Mouse (Mus musculus) intestine, embryonic 15.5 days (tissue): ENCODE data around the gene Pycard. TPM values are rescaled to one million over a fixed set of nuclear protein-coding genes. Genes with fewer than 3 reads are reported as not detected.
"Not testable (repeated sequence)": the region's sequence is repeated elsewhere in the genome, so short reads cannot be mapped to it uniquely, and the experiment has no call there.

Experiments
- ATAC-seq: fragments of 200-750 bp; cut with Nextera tagmentation; 2 replicates; pipeline ENCODE4 v1.8.0; 2017; ENCODE audit warnings: moderate TSS enrichment, moderate library complexity
- H3K27ac ChIP-seq: fragments of 300-500 bp; sonication (generic); 2 replicates; pipeline ENCODE4 v1.5.1; 2015; ENCODE audit warnings: mild to moderate bottlenecking, inconsistent platforms
- H3K27me3 ChIP-seq: fragments of 300-500 bp; sonication (generic); replicated peaks from 2 replicates; pipeline ENCODE4 v1.6.1; 2015; ENCODE audit warnings: inconsistent platforms
- H3K36me3 ChIP-seq: fragments of 300-500 bp; sonication (generic); 2 replicates; pipeline ENCODE4 v1.6.1; 2015; ENCODE audit warnings: inconsistent platforms
- H3K4me1 ChIP-seq: fragments of 300-500 bp; sonication (generic); replicated peaks from 2 replicates; pipeline ENCODE4 v1.6.1; 2015; ENCODE audit warnings: inconsistent platforms
- H3K4me2 ChIP-seq: fragments of 300-500 bp; sonication (generic); replicated peaks from 2 replicates; pipeline ENCODE4 v1.6.1; 2015; ENCODE audit warnings: mild to moderate bottlenecking, inconsistent platforms
- H3K4me3 ChIP-seq: fragments of 300-500 bp; sonication (generic); replicated peaks from 2 replicates; pipeline ENCODE4 v1.5.1; 2015; ENCODE audit warnings: inconsistent platforms
- H3K9ac ChIP-seq: fragments of 300-500 bp; sonication (generic); 2 replicates; pipeline ENCODE4 v1.6.1; 2015; ENCODE audit warnings: inconsistent platforms
- H3K9me3 ChIP-seq: fragments of 300-500 bp; sonication (generic); 2 replicates; pipeline ENCODE4 v1.6.1; 2016; ENCODE audit warnings: inconsistent platforms
- WGBS: fragments of 180-500 bp; shearing (Covaris S2); methylation state at CpG from one replicate; pipeline ENCODE4 v1.1.7; 2015; 5-methylcytosine and 5-hydroxymethylcytosine counted together
- polyA plus RNA-seq: library from polyadenylated mRNA; unstranded; fragments of >200 nt; fragmentation: Nextera tagmentation; extraction: Ambion mirVana; gene quantifications from 2 replicates; pipeline ENCODE4 v1.2.1, GENCODE M21; 2015

Pycard gene
- polyA plus RNA-seq, 1 experiment from 2014 or later, result 418 TPM

- no peaks in the 10 kb centered on the region for H3K9me3 ChIP-seq
- no peaks in the 10 kb centered on the region for H3K36me3 ChIP-seq
- H3K27me3 ChIP-seq, result no peaks in the 10 kb centered on the region
- H3K9ac ChIP-seq, result no peak overlapping the region
- H3K4me3 ChIP-seq, result no peak overlapping the region
- H3K27ac ChIP-seq, result no peak overlapping the region
- ATAC-seq, result no peak
- WGBS, result 87% methylated on average over 3 of the region's 3 CpGs
- no peaks in the 10 kb centered on the region for H3K4me1 ChIP-seq
- H3K4me2 ChIP-seq, result no peak overlapping the region
Measured at GRCm38 (mm10) chr7:128018275-128018674, 24.6 kb upstream of the Pycard start.

GRCm38 (mm10) chr7:128016650-128017049, 23.0 kb upstream of the Pycard start:
- Histone ChIP-seq H3K36me3 (no peaks in the 10 kb centered on the region), H3K27ac (no peak overlapping the region), H3K4me2 (no peak overlapping the region), H3K9ac (no peak overlapping the region), H3K4me1 (no peaks in the 10 kb centered on the region), H3K4me3 (no peak overlapping the region), H3K9me3 (no peaks in the 10 kb centered on the region), H3K27me3 (no peaks in the 10 kb centered on the region)
- 73% methylated on average over 6 of the region's 6 CpGs for WGBS
- no peak for ATAC-seq

- not testable (repeated sequence) for H3K36me3 ChIP-seq, H3K27me3 ChIP-seq, H3K27ac ChIP-seq, H3K9me3 ChIP-seq, ATAC-seq, H3K4me2 ChIP-seq, H3K9ac ChIP-seq, H3K4me1 ChIP-seq, H3K4me3 ChIP-seq
- 58% methylated on average over 5 of the region's 5 CpGs for WGBS
Measured at GRCm38 (mm10) chr7:128016134-128016533, 22.5 kb upstream of the Pycard start.

GRCm38 (mm10) chr7:128013116-128013515, 19.4 kb upstream of the Pycard start:
- H3K4me3 ChIP-seq, result no peak overlapping the region

GRCm38 (mm10) chr7:128012136-128012780, 18.6 kb upstream of the Pycard start:
- no peak overlapping the region for H3K4me2 ChIP-seq
- no peak overlapping the region for H3K27ac ChIP-seq
- H3K9me3 ChIP-seq, result no peaks in the 10 kb centered on the region
- WGBS, result 71% methylated on average over 13 of the region's 13 CpGs
- no peak for ATAC-seq
- no peak overlapping the region for H3K9ac ChIP-seq
- 0 out of 2 replicates have a peak, but pooled peaks cover 2% of the 10 kb centered on the region for H3K4me1 ChIP-seq
- H3K36me3 ChIP-seq, result no peaks in the 10 kb centered on the region
- no peaks in the 10 kb centered on the region for H3K27me3 ChIP-seq
- H3K4me3 ChIP-seq, result no peak overlapping the region

More at GRCm38 (mm10) chr7:128013116-128013515, 19.4 kb upstream of the Pycard start:
- Histone ChIP-seq H3K27me3 (no peaks in the 10 kb centered on the region), H3K36me3 (no peaks in the 10 kb centered on the region), H3K27ac (no peak overlapping the region), H3K9ac (no peak overlapping the region), H3K4me2 (no peak overlapping the region), H3K4me1 (0 out of 2 replicates have a peak, but pooled peaks cover 2% of the 10 kb centered on the region), H3K9me3 (no peaks in the 10 kb centered on the region)
- no peak for ATAC-seq
- 90% methylated on average over 13 of the region's 13 CpGs for WGBS

- peak overlapping the region; percentile 27; the same call in 1 of the 2 replicates for H3K4me2 ChIP-seq
- H3K4me1 ChIP-seq, result peaks cover 10% of the 10 kb centered on the region
- no peaks in the 10 kb centered on the region for H3K9me3 ChIP-seq
- 51% methylated on average over 40 of the region's 40 CpGs for WGBS
- H3K36me3 ChIP-seq, result no peaks in the 10 kb centered on the region
- no peaks in the 10 kb centered on the region for H3K27me3 ChIP-seq
- H3K4me3 ChIP-seq, result no peak overlapping the region
- H3K9ac ChIP-seq, result no peak overlapping the region
- 0 out of 2 replicates have a peak, but pooled peaks have one; percentile 13 for ATAC-seq
- no peak overlapping the region for H3K27ac ChIP-seq
Measured at GRCm38 (mm10) chr7:128009715-128010340, 16.2 kb upstream of the Pycard start.

GRCm38 (mm10) chr7:128006193-128006592, 12.5 kb upstream of the Pycard start:
- 81% methylated on average over 7 of the region's 7 CpGs for WGBS
- Histone ChIP-seq H3K4me3 (no peak overlapping the region), H3K27ac (peak overlapping the region; percentile 91; the same call in 1 of the 2 replicates), H3K27me3 (no peaks in the 10 kb centered on the region), H3K4me1 (peaks cover 20% of the 10 kb centered on the region), H3K9me3 (no peaks in the 10 kb centered on the region), H3K9ac (no peak overlapping the region), H3K4me2 (no peak overlapping the region), H3K36me3 (no peaks in the 10 kb centered on the region)
- ATAC-seq, result no peak

- Histone ChIP-seq H3K4me3 (peak overlapping the region; percentile 25), H3K9me3 (no peaks in the 10 kb centered on the region), H3K36me3 (no peaks in the 10 kb centered on the region), H3K27me3 (no peaks in the 10 kb centered on the region), H3K27ac (peak overlapping the region; percentile 91), H3K4me2 (peak overlapping the region; percentile 54), H3K4me1 (peaks cover 18% of the 10 kb centered on the region), H3K9ac (peak overlapping the region; percentile 48)
- ATAC-seq, result peak; percentile 89
- 21% methylated on average over 35 of the region's 35 CpGs for WGBS
Measured at GRCm38 (mm10) chr7:128004487-128005362, 11.1 kb upstream of the Pycard start.

GRCm38 (mm10) chr7:128004150-128004486, 10.5 kb upstream of the Pycard start:
- H3K9me3 ChIP-seq, result no peaks in the 10 kb centered on the region
- H3K27me3 ChIP-seq, result no peaks in the 10 kb centered on the region
- peak overlapping the region; percentile 25 for H3K4me3 ChIP-seq
- no peak for ATAC-seq
- H3K4me1 ChIP-seq, result peaks cover 18% of the 10 kb centered on the region
- peak overlapping the region; percentile 91 for H3K27ac ChIP-seq
- 46% methylated on average over 5 of the region's 5 CpGs for WGBS
- peak overlapping the region; percentile 54 for H3K4me2 ChIP-seq
- H3K9ac ChIP-seq, result peak overlapping the region; percentile 48
- H3K36me3 ChIP-seq, result no peaks in the 10 kb centered on the region

- Histone ChIP-seq H3K9ac (peak within 1 kb of the TSS; percentile 48), H3K36me3 (no peaks in the 10 kb centered on the region), H3K4me1 (peaks cover 18% of the 10 kb centered on the region), H3K27me3 (no peaks in the 10 kb centered on the region), H3K4me3 (peak within 1 kb of the TSS; percentile 25), H3K9me3 (no peaks in the 10 kb centered on the region), H3K4me2 (peak within 1 kb of the TSS; percentile 54), H3K27ac (peak within 1 kb of the TSS; percentile 91)
- WGBS, result 82% methylated on average over 2 of the region's 2 CpGs
- no peak for ATAC-seq
Measured at GRCm38 (mm10) chr7:128003688-128004087, 10.0 kb upstream of the Pycard start, which contains the start of gene Trim72. TSS of gene Trim72 (plus strand) at chr7:128003949.

GRCm38 (mm10) chr7:128003098-128003497, 9.4 kb upstream of the Pycard start:
- 69% methylated on average over 6 of the region's 6 CpGs for WGBS
- peak overlapping the region; percentile 91 for H3K27ac ChIP-seq
- H3K4me3 ChIP-seq, result no peak overlapping the region
- 0 out of 2 replicates have a peak, but pooled peaks have one; percentile 39 for ATAC-seq
- H3K36me3 ChIP-seq, result no peaks in the 10 kb centered on the region
- H3K4me1 ChIP-seq, result peaks cover 18% of the 10 kb centered on the region
- no peak overlapping the region for H3K4me2 ChIP-seq
- no peaks in the 10 kb centered on the region for H3K27me3 ChIP-seq
- H3K9ac ChIP-seq, result no peak overlapping the region
- H3K9me3 ChIP-seq, result no peaks in the 10 kb centered on the region
